Mouse (Mus musculus): ENCODE measurements around the gene Vmn2r18.

Vmn2r18 gene

DNA sequence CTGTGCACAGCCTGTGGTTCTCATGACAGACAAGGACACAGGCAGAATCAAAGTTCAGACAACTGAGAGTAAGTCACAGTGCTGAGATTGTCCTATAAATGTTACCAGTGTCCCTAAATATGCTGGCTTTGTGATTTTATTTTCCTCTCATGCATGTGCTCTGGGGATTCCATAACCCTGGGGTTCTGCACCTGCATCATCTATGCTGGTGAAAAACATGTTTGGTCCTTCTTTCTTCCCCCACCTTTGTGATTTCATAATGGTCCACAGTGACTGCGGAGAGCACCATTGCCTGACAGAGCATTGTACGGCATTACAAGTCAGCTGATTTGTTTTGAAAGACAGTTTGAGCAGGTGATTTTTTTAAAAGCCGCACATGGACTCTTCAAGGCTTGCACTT is at the start of gene Vmn2r18:
Vmn2r18 (minus strand) TSS at position 101 of the 400 bp plus-strand sequence.
- DNase-seq = no peak

DNA sequence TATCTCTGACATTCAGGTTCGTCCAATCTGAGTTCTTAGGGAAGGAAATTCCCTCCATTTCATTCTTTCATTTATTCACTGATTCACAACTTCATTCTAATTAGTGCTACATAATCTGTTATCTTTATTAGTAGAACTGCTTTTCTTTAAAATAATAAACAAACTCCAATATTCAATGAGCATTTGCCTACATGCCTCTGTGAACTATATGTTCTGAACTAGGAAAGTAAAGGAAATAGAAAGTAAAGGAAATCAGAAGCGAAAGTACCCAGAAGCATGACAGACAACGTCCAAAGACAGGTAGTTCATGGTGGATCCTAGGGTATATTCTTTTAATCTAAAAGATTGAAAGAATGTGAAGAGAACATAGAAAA is 45.6 kb upstream of the Vmn2r18 start:
- no peak for DNase-seq

DNA sequence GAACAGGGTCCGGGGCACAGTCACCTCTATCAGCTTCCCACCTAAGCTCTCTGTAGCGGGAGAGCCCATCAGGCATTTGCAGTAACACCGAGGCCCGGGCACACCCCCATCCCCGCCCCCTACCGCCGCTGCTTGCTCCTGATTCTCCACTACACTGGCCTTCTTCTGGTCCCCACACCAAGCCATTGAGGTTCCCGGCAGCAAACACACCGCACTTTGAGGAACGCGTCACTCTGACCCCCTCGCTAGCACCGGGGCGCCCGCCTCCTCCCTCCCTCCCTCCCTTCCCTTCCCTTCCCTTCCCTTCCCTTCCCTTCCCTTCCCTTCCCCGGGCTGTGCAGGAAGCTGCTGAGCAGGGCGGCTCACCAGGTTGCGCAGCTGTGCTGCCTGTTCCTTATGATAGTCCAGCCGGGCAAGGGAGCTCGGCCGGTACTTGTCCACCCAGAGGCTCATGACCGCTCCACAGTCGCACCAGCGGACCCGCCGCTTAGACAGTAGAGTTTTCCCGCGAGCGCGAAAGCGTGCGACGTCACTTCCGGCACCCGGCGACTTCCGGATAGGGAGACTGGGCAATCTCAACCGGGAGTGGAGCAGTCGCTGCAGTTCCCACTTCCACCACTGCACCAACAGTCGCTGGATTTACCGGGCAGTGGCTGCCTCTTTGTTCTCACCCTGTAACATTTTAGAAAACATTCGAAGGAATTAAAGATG is 45.0 kb upstream of the Vmn2r18 start, which contains the start of gene Rfc3:
Rfc3 (minus strand) TSS at position 543 of the 711 bp plus-strand sequence.
- peak; percentile 98 for DNase-seq

DNA sequence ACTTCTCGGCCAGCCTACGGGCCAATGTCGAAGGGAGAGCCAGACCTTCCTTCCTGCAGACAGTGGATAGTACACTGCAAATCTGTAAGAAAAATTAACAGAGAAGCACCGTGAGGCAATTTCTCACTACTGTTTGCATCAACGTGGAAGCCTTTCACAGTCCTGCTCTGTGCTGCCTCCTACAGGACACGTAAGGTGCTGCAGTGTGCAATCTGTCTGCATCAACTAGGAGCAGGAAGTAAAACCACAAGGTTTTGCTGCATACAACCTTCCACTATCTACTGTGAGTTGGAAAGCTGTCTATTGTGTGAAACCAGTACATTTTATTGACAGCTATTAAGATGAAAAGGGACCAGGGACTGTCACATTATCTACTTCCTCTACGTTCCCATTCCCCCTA is 39.0 kb upstream of the Vmn2r18 start:
- peak; percentile 7 for DNase-seq

DNA sequence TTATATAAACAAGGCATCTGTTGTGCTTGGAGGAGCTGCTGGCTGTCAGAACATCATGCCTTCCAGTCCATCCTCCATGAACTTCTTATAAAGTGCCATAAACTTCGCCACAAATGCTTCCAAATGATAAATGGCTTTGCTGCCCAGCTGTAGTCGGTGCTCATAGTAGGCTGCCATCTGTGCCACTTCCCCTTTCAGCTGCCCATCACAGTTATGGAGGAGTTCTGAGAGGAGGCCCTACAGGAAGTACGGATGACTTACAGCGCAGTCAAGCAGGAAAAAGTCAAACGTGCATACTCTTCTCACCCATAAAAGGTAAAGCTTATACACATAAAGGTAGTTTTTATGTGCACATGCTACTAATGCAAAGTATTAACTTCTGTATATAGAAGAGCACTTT is 37.0 kb upstream of the Vmn2r18 start:
- DNase-seq = no peak

DNA sequence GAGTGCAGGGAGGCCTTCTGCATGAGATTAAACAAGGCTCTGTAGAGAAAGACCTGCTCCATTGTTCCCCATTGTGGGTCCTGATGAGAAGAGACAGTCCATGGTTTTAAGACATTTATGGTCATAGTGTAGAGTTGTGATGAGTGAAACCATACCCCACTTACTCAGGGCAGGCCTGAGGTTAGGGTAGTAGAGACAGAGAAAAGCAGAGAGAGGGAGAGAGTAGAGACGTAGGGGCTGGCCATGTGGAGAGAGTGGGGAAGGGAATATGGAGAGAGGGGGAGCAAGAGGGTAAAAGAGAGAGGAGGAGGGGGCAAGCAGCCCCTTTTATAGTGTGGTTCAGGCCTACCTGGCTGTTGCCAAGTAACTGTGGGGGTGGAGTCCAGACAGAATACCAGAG is 36.3 kb upstream of the Vmn2r18 start:
- no peak for DNase-seq

DNA sequence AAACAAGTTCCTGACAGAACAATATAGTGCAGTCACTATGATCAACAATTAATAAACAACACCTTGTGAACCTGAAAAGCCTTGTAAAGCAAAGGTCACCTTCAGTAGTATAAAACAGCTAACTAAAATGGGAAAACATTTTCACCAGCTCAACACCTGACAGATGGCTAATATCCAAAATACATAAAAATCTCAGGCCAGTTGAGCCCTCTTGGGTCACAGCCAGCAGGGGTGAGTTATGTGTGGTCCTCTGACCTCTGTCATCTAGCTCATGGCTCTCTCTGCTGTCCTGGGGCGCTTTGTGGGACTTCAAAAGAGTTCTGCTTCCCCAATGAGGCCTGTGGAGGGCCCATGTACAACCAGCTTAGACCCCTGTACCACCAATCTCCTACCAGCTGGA is 4.1 kb downstream of the Vmn2r18 start:
- no peak for DNase-seq

All from lung, postnatal 10 days (tissue).